Mouse (Mus musculus): ENCODE data around the gene Nexn. TPM values are rescaled to one million over a fixed set of nuclear protein-coding genes. Genes with fewer than 3 reads are reported as not detected.

Gene Nexn
- polyA plus RNA-seq, 1 experiment from 2014 or later: 14.0 TPM

- Histone ChIP-seq H3K9ac (replicated peaks) (no peak overlapping the region), H3K9me3 (no peaks in the 10 kb centered on the region), H3K27ac (no peak overlapping the region), H3K4me3 (replicated peaks) (no peak overlapping the region), H3K4me1 (replicated peaks) (peaks cover 22% of the 10 kb centered on the region), H3K4me2 (no peak overlapping the region), H3K36me3 (peaks cover 54% of the 10 kb centered on the region), H3K27me3 (no peaks in the 10 kb centered on the region)
- WGBS: 92% methylated on average over 5 of the region's 5 CpGs
- ATAC-seq (ENCODE audit: insufficient number of reproducible peaks, insufficient read depth, low FRiP score, low TSS enrichment, low read depth): no peak
Measured at GRCm38 (mm10) chr3:152295896-152296295, 29.7 kb upstream of the Nexn start.

GRCm38 (mm10) chr3:152294400-152294799, 28.2 kb upstream of the Nexn start:
- Histone ChIP-seq H3K4me2 (no peak overlapping the region), H3K9me3 (no peaks in the 10 kb centered on the region), H3K27ac (no peak overlapping the region), H3K4me3 (replicated peaks) (no peak overlapping the region), H3K9ac (replicated peaks) (no peak overlapping the region), H3K36me3 (peaks cover 54% of the 10 kb centered on the region), H3K27me3 (no peaks in the 10 kb centered on the region), H3K4me1 (replicated peaks) (peaks cover 28% of the 10 kb centered on the region)
- 79% methylated on average over 3 of the region's 3 CpGs for WGBS
- no peak for ATAC-seq (ENCODE audit: insufficient number of reproducible peaks, insufficient read depth, low FRiP score, low TSS enrichment, low read depth)

DNA sequence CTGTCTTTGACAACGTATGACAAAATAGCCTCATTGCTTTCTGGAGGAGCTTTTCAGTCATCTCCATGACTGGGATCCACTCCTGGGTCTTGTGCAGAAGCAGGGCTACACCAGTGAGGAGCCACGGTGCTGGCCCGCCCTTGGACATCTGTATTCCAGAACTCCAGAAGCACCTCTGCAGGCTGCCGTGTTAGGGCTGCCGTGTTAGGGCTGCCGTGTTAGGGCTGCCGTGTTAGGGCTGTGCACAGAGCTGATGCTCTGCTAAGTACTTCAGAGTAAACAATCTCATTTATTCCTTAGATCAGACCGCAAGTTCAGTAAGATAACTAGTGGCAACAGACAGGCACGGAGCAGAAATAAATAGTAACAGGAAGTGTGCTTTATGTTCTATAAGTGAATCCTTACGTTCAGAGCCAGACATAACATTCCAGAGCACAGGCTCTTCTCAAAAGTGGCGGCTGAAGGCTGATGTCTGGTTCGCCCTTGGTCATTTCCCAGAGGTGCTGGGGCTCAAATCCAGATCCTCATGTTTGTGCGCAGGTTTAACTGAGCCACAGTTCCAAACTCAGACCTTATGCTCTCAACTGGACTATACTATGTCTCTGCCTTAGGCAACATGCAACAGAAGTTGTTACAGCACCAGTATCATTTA, 27.5 kb upstream of the Nexn start:
- ATAC-seq (ENCODE audit: insufficient number of reproducible peaks, insufficient read depth, low FRiP score, low TSS enrichment, low read depth): no peak
- H3K4me1 ChIP-seq (replicated peaks): peaks cover 28% of the 10 kb centered on the region
- H3K27ac ChIP-seq: 0 out of 2 replicates have a peak overlapping the region, but pooled peaks have one; percentile 12
- no peaks in the 10 kb centered on the region for H3K9me3 ChIP-seq
- no peak overlapping the region for H3K4me3 ChIP-seq (replicated peaks)
- no peak overlapping the region for H3K9ac ChIP-seq (replicated peaks)
- H3K27me3 ChIP-seq: no peaks in the 10 kb centered on the region
- 65% methylated on average over 13 of the region's 13 CpGs for WGBS
- H3K36me3 ChIP-seq: peaks cover 58% of the 10 kb centered on the region
- no peak overlapping the region for H3K4me2 ChIP-seq

DNA sequence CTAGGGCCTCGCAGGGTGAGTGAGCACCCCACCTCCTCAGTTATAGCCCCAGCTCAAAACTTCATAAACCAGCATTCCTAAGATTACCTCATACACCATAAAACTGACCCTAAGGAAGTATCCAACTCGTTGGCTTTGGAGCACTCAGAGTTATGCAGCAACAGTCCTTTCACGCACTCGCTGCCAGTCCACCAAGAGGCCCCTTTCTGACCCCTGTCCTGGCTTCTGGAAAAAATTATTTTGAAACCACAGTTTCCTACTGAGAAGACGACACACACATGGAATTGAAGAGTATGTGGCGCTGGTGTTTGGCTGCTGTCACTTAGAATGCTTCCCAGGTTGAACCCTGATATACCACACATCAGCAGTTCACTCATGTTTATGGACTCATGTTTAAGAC, 25.7 kb upstream of the Nexn start:
- peaks cover 28% of the 10 kb centered on the region for H3K4me1 ChIP-seq (replicated peaks)
- H3K27ac ChIP-seq: 0 out of 2 replicates have a peak overlapping the region, but pooled peaks have one; percentile 37
- 51% methylated on average over 6 of the region's 6 CpGs for WGBS
- no peak overlapping the region for H3K4me3 ChIP-seq (replicated peaks)
- peaks cover 65% of the 10 kb centered on the region for H3K36me3 ChIP-seq
- no peaks in the 10 kb centered on the region for H3K27me3 ChIP-seq
- ATAC-seq (ENCODE audit: insufficient number of reproducible peaks, insufficient read depth, low FRiP score, low TSS enrichment, low read depth): no peak
- no peak overlapping the region for H3K9ac ChIP-seq (replicated peaks)
- no peak overlapping the region for H3K4me2 ChIP-seq
- no peaks in the 10 kb centered on the region for H3K9me3 ChIP-seq

GRCm38 (mm10) chr3:152290175-152290798, 24.1 kb upstream of the Nexn start:
- H3K9me3 ChIP-seq: no peaks in the 10 kb centered on the region
- peak; percentile 64; the same call in 1 of the 2 replicates for ATAC-seq (ENCODE audit: insufficient number of reproducible peaks, insufficient read depth, low FRiP score, low TSS enrichment, low read depth)
- no peaks in the 10 kb centered on the region for H3K27me3 ChIP-seq
- H3K4me2 ChIP-seq: no peak overlapping the region
- peaks cover 60% of the 10 kb centered on the region for H3K36me3 ChIP-seq
- peak overlapping the region; percentile 47; the same call in 1 of the 2 replicates for H3K9ac ChIP-seq (replicated peaks)
- H3K27ac ChIP-seq: peak overlapping the region; percentile 76
- no peak overlapping the region for H3K4me3 ChIP-seq (replicated peaks)
- H3K4me1 ChIP-seq (replicated peaks): peaks cover 28% of the 10 kb centered on the region
- 64% methylated on average over 17 of the region's 17 CpGs for WGBS

DNA sequence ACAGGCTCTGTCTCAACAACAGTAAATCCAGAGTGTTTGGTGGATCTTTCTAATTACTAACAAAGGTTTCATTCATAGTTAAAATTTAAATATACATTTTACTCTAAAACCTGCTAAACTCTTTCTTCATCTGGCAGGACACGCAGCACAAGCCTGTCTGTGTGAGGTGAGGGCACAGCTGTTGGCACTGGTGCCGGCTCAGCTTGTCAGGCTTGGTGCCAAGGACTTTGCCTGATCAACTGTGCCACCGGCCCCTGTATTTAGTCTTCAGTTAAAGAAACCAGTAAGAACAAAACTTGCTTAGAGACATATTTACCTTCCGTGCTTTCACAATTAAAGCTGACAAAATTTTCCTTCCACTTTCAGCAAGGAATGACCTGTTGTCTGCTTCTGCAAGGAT, 22.6 kb upstream of the Nexn start:
- 94% methylated on average over 4 of the region's 4 CpGs for WGBS

DNA sequence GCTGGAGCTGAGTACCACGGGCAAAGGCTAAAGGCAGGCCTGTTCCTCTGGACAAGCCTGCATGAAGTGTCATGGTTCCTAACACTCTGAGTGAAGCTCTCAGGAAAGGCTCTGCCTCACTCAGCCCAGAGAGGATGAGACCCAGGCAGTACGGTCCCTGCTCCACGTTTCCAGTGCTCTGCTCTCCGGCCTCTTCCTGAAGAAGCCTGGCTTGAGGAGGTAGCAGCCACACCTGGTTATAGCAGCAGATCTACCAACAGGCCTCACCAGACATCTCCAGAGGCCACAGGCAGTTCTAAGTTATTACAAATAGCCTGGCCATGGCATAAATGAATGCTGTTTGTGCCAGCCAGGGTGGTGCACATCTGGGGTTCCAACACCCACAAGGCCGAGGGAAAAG, 22.1 kb upstream of the Nexn start:
- peaks cover 19% of the 10 kb centered on the region for H3K4me1 ChIP-seq (replicated peaks)
- no peak overlapping the region for H3K9ac ChIP-seq (replicated peaks)
- H3K27me3 ChIP-seq: no peaks in the 10 kb centered on the region
- peaks cover 58% of the 10 kb centered on the region for H3K36me3 ChIP-seq
- no peak overlapping the region for H3K27ac ChIP-seq
- WGBS: 89% methylated on average over 5 of the region's 5 CpGs
- no peak for ATAC-seq (ENCODE audit: insufficient number of reproducible peaks, insufficient read depth, low FRiP score, low TSS enrichment, low read depth)
- H3K4me2 ChIP-seq: no peak overlapping the region
- no peaks in the 10 kb centered on the region for H3K9me3 ChIP-seq
- no peak overlapping the region for H3K4me3 ChIP-seq (replicated peaks)

More for the DNA sequence above, 22.6 kb upstream of the Nexn start:
- Histone ChIP-seq H3K9me3 (no peaks in the 10 kb centered on the region), H3K4me1 (replicated peaks) (peaks cover 21% of the 10 kb centered on the region), H3K27ac (no peak overlapping the region), H3K9ac (replicated peaks) (no peak overlapping the region), H3K4me2 (no peak overlapping the region), H3K4me3 (replicated peaks) (no peak overlapping the region), H3K36me3 (peaks cover 58% of the 10 kb centered on the region), H3K27me3 (no peaks in the 10 kb centered on the region)
- ATAC-seq (ENCODE audit: insufficient number of reproducible peaks, insufficient read depth, low FRiP score, low TSS enrichment, low read depth): no peak

DNA sequence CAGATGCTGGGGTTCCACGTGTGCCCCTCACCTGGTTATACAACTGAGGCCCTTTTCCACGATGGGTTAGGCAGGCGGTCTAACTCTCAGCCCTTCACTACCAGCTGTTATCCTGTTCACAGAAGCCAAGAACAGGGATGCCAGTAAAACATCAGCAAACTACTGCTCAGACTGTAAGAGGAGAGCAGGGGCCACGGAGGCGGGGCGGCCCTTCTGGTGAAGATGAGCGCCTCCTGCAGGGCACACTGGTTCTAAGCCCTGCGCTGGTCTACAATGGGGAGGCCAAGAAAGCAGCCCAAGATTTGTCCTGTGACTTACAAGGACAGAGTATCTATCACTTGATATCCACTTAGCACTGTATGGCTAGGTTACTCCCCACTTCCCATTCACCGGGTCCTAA, 21.7 kb upstream of the Nexn start:
- ATAC-seq (ENCODE audit: insufficient number of reproducible peaks, insufficient read depth, low FRiP score, low TSS enrichment, low read depth): no peak
- no peak overlapping the region for H3K27ac ChIP-seq
- peaks cover 60% of the 10 kb centered on the region for H3K36me3 ChIP-seq
- H3K4me3 ChIP-seq (replicated peaks): no peak overlapping the region
- peaks cover 19% of the 10 kb centered on the region for H3K4me1 ChIP-seq (replicated peaks)
- no peak overlapping the region for H3K4me2 ChIP-seq
- no peak overlapping the region for H3K9ac ChIP-seq (replicated peaks)
- whole genome bisulfite sequencing: 77% methylated on average over 9 of the region's 9 CpGs
- H3K9me3 ChIP-seq: no peaks in the 10 kb centered on the region
- H3K27me3 ChIP-seq: no peaks in the 10 kb centered on the region

- Histone ChIP-seq H3K4me2 (no peak overlapping the region), H3K4me1 (replicated peaks) (no peaks in the 10 kb centered on the region), H3K9me3 (no peaks in the 10 kb centered on the region), H3K9ac (replicated peaks) (no peak overlapping the region), H3K4me3 (replicated peaks) (no peak overlapping the region), H3K27ac (no peak overlapping the region), H3K27me3 (no peaks in the 10 kb centered on the region), H3K36me3 (peaks cover 56% of the 10 kb centered on the region)
- ATAC-seq (ENCODE audit: insufficient number of reproducible peaks, insufficient read depth, low FRiP score, low TSS enrichment, low read depth): no peak
- WGBS: 67% methylated on average over 5 of the region's 5 CpGs
Measured at GRCm38 (mm10) chr3:152284759-152285158, 18.6 kb upstream of the Nexn start.

DNA sequence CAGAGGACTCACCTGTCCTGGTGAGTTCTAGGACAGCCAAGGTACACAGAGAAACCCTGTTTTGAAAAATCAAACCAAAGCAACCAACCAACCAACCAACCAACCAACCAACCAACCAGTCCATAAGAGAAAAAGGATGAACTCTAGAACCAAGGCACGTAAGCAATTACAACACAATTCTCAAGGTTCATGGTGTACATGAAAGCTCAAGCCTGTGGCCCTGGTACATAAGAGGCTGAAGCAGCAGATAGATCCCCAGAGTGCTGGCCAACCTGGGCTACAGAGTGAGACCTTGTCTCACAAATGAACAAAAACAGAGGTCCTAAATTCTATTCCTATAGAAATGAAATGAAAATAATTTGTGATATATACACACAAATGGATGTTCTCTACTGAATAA, 18.2 kb upstream of the Nexn start:
- ATAC-seq (ENCODE audit: insufficient number of reproducible peaks, insufficient read depth, low FRiP score, low TSS enrichment, low read depth): no peak

GRCm38 (mm10) chr3:152282126-152282525, 16.0 kb upstream of the Nexn start:
- ATAC-seq (ENCODE audit: insufficient number of reproducible peaks, insufficient read depth, low FRiP score, low TSS enrichment, low read depth): no peak
- Histone ChIP-seq H3K4me2 (no peak overlapping the region), H3K4me3 (replicated peaks) (no peak overlapping the region), H3K9ac (replicated peaks) (no peak overlapping the region), H3K4me1 (replicated peaks) (peaks cover 9% of the 10 kb centered on the region; the same call in 1 of the 2 replicates), H3K27ac (no peak overlapping the region), H3K27me3 (no peaks in the 10 kb centered on the region), H3K36me3 (peaks cover 43% of the 10 kb centered on the region), H3K9me3 (no peaks in the 10 kb centered on the region)
- 21% methylated on average over 3 of the region's 3 CpGs for WGBS

More for the DNA sequence above, 18.2 kb upstream of the Nexn start:
- H3K4me2 ChIP-seq: no peak overlapping the region
- 91% methylated on average over 1 of the region's 1 CpGs for WGBS
- no peaks in the 10 kb centered on the region for H3K27me3 ChIP-seq
- H3K4me3 ChIP-seq (replicated peaks): no peak overlapping the region
- H3K27ac ChIP-seq: no peak overlapping the region
- H3K9ac ChIP-seq (replicated peaks): no peak overlapping the region
- H3K4me1 ChIP-seq (replicated peaks): no peaks in the 10 kb centered on the region
- H3K9me3 ChIP-seq: no peaks in the 10 kb centered on the region
- peaks cover 55% of the 10 kb centered on the region for H3K36me3 ChIP-seq
